ENCODE assay signal across 8 mouse cellular contexts in the genomic region with DNA sequence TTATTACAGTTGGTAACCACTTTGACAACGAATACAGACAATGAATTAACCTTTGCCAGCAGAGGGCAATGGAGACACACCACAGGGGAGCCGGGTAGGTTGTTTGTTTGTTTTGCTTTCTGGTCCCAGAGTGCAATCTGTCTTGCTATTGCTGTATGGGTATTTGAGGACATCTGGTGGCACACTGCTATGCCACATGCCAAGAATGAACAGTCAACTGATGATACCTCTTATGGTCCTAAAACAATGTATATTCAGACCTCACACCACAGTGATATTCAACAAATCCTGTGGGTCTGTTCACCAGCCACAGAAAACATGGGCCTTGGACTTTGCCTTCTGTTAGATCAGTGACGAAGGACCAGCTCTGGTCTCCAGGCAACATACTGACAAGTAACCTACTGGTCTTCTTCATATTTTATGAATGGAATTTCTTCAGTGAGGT. TPM values are rescaled to one million over a fixed set of nuclear protein-coding genes. Genes with fewer than 3 reads are reported as not detected.
A peak's percentile ranks its signal among the peaks of the same experiment; 100 is the strongest.
DNase-seq lines count a peak whose midpoint lies in the region; ATAC-seq and TF ChIP-seq lines count a peak whose summit lies in the region.

No protein-coding gene starts in this region.

- peak overlapping the region; percentile 54 for H3K27ac ChIP-seq in gastrocnemius, adult 2 months

- peak; percentile 67 for TF ChIP-seq CTCF in gastrocnemius, adult 2 months (IDR thresholded peaks at IDR 0.05)

- DNase-seq in gastrocnemius, adult 2 months: peak; percentile 21
- no peak for DNase-seq in gastrocnemius, postnatal 36 days
- DNase-seq in A20 (ENCODE audit: low read depth, low spot score): peak; percentile 82
- peak; percentile 15 to 60 for DNase-seq in adrenal gland, postnatal 36 days
- peak; percentile 17 to 21 for DNase-seq in heart, postnatal 36 days
- DNase-seq in lung, postnatal 36 days: peak; percentile 73
- no peak for DNase-seq in right cerebral cortex, postnatal 4 days

- no peak for ATAC-seq in erythroblast, adult 5-6 weeks (replicated peaks; ENCODE audit: low FRiP score, poor library complexity, severe bottlenecking)

- intact Hi-C loops in gastrocnemius, adult 2 months (cut with DNase I): loop anchor here (1.0 kb wide), 1 partner anchor 61 kb away; no protein-coding TSS in a partner anchor
- intact Hi-C loops in gastrocnemius, postnatal 36 days (cut with DNase I): loop anchor here (5.0 kb wide), 1 partner anchor 44 kb away; the partner anchor contains the start of gene Dennd5b
- intact Hi-C loops in heart, postnatal 36 days (cut with DNase I): loop anchor here (1.0 to 5.0 kb wide), 3 partner anchors 44 to 319 kb away; partner anchors contain the start of gene Dennd5b

- H3K4me3 ChIP-seq in gastrocnemius, adult 2 months: no peak overlapping the region

RNA-seq across cellular contexts. Expression of gene Dennd5b, which starts 43.5 kb away (rescaled TPM):
- total RNA-seq in gastrocnemius, adult 2 months (2021): 1 to 10 TPM; 4.8 to 9.1 TPM
- 1 to 10 TPM; 4.7 to 5.1 TPM for total RNA-seq in gastrocnemius, postnatal 36 days (2021)
- total RNA-seq in adrenal gland, postnatal 36 days (2021): 10 to 100 TPM; 13.0 to 18.4 TPM
- total RNA-seq in heart, postnatal 36 days (2021): 10 to 100 TPM; 15.7 to 17.5 TPM
- total RNA-seq in erythroblast, adult 5-6 weeks (2015; ENCODE audit: low replicate concordance): not detected in 2 replicates
- total RNA-seq in erythroblast, adult 5-6 weeks (2017; ENCODE audit: low replicate concordance): 0.42 and 0.68 TPM in 2 replicates

Comparison
In these comparisons a context has a peak if more than half of its experiments do, and no peak if none do; other contexts are left out.
1. DNase-seq: peak in gastrocnemius, adult 2 months (single experiment), A20 (single experiment), adrenal gland, postnatal 36 days (2 of 2), heart, postnatal 36 days (2 of 2) and lung, postnatal 36 days (single experiment); none in gastrocnemius, postnatal 36 days (0 of 2) and right cerebral cortex, postnatal 4 days (single experiment).